Mouse (Mus musculus) midbrain, embryonic 10.5 days (tissue): ENCODE measurements at regions not wholly inside any gene's neighbourhood (a gene's known extent, or its start where the extent isn't known, plus 50 kb on each side); places are given as distances from the start of the nearest gene placed in this dataset.

Experiments used
- DNase-seq: peaks from one replicate; pipeline ENCODE4 v3.0.0-alpha.2; 2017; ENCODE audit warnings: low spot score
- H3K27ac ChIP-seq: fragments of 300-500 bp; sonication (generic); replicated peaks from 2 replicates; pipeline ENCODE4 v1.5.1; 2016; ENCODE audit warnings: mild to moderate bottlenecking
- H3K27me3 ChIP-seq: fragments of 300-500 bp; sonication (generic); 2 replicates; pipeline ENCODE4 v1.6.1; 2016; ENCODE audit warnings: low read depth, mild to moderate bottlenecking; ENCODE audit not compliant: poor library complexity, severe bottlenecking
- H3K36me3 ChIP-seq: fragments of 300-500 bp; sonication (generic); 2 replicates; pipeline ENCODE4 v1.6.1; 2016; ENCODE audit warnings: mild to moderate bottlenecking, moderate library complexity
- H3K4me1 ChIP-seq: fragments of 300-500 bp; sonication (generic); 2 replicates; pipeline ENCODE4 v1.6.1; 2016
- H3K4me3 ChIP-seq: fragments of 300-500 bp; sonication (generic); 2 replicates; pipeline ENCODE4 v1.5.1; 2016; ENCODE audit warnings: mild to moderate bottlenecking, moderate library complexity
- H3K9me3 ChIP-seq: fragments of 300-500 bp; sonication (generic); replicated peaks from 2 replicates; pipeline ENCODE4 v1.6.1; 2016; ENCODE audit warnings: mild to moderate bottlenecking
- WGBS: fragments of 180-500 bp; shearing (Covaris S2); methylation state at CpG from one replicate; pipeline ENCODE4 v1.1.7; 2016; 5-methylcytosine and 5-hydroxymethylcytosine counted together

GRCm38 (mm10) chr1:51635881-51636515 lies 157.8 kb upstream of the Nabp1 start:
- Histone ChIP-seq H3K27me3 (no peaks in the 10 kb centered on the region), H3K4me3 (no peak overlapping the region), H3K9me3 (no peaks in the 10 kb centered on the region), H3K27ac (no peak overlapping the region), H3K4me1 (peaks cover 13% of the 10 kb centered on the region), H3K36me3 (no peaks in the 10 kb centered on the region)
- no peak for DNase-seq
- WGBS: 43% methylated on average over 7 of the region's 7 CpGs

GRCm38 (mm10) chr1:51633795-51634194 lies 155.6 kb upstream of the Nabp1 start:
- no peak overlapping the region for H3K4me3 ChIP-seq
- no peak overlapping the region for H3K27ac ChIP-seq
- no peaks in the 10 kb centered on the region for H3K36me3 ChIP-seq
- 88% methylated on average over 5 of the region's 5 CpGs for WGBS
- H3K4me1 ChIP-seq: peaks cover 13% of the 10 kb centered on the region
- no peaks in the 10 kb centered on the region for H3K27me3 ChIP-seq
- DNase-seq: no peak
- no peaks in the 10 kb centered on the region for H3K9me3 ChIP-seq

GRCm38 (mm10) chr1:51632851-51633250 lies 154.6 kb upstream of the Nabp1 start:
- no peak overlapping the region for H3K4me3 ChIP-seq
- no peak overlapping the region for H3K27ac ChIP-seq
- WGBS: 80% methylated on average over 4 of the region's 4 CpGs
- H3K36me3 ChIP-seq: no peaks in the 10 kb centered on the region
- DNase-seq: no peak
- no peaks in the 10 kb centered on the region for H3K9me3 ChIP-seq
- peaks cover 20% of the 10 kb centered on the region for H3K4me1 ChIP-seq
- no peaks in the 10 kb centered on the region for H3K27me3 ChIP-seq

- H3K4me1 ChIP-seq: peaks cover 8% of the 10 kb centered on the region
- WGBS: 96% methylated on average over 1 of the region's 1 CpGs
- H3K9me3 ChIP-seq: no peaks in the 10 kb centered on the region
- no peak overlapping the region for H3K27ac ChIP-seq
- no peak for DNase-seq
- H3K36me3 ChIP-seq: no peaks in the 10 kb centered on the region
- no peak overlapping the region for H3K4me3 ChIP-seq
- peaks cover 28% of the 10 kb centered on the region; the same call in 1 of the 2 replicates for H3K27me3 ChIP-seq
Observed at GRCm38 (mm10) chr1:51629848-51630247, 151.6 kb upstream of the Nabp1 start.

GRCm38 (mm10) chr1:51628137-51628793 lies 150.0 kb upstream of the Nabp1 start:
- no peaks in the 10 kb centered on the region for H3K9me3 ChIP-seq
- H3K36me3 ChIP-seq: no peaks in the 10 kb centered on the region
- peaks cover 43% of the 10 kb centered on the region for H3K27me3 ChIP-seq
- no peak overlapping the region for H3K4me3 ChIP-seq
- peaks cover 19% of the 10 kb centered on the region for H3K4me1 ChIP-seq
- no peak overlapping the region for H3K27ac ChIP-seq
- no peak for DNase-seq
- 61% methylated on average over 5 of the region's 5 CpGs for WGBS

GRCm38 (mm10) chr1:51626303-51626702 lies 148.1 kb upstream of the Nabp1 start:
- 95% methylated on average over 9 of the region's 9 CpGs for WGBS
- Histone ChIP-seq H3K36me3 (no peaks in the 10 kb centered on the region), H3K27me3 (peaks cover 43% of the 10 kb centered on the region), H3K9me3 (no peaks in the 10 kb centered on the region), H3K27ac (no peak overlapping the region), H3K4me1 (peaks cover 38% of the 10 kb centered on the region), H3K4me3 (no peak overlapping the region)
- no peak for DNase-seq

GRCm38 (mm10) chr1:51625079-51625478 lies 146.9 kb upstream of the Nabp1 start:
- no peak overlapping the region for H3K4me3 ChIP-seq

GRCm38 (mm10) chr1:51624551-51624950 lies 146.3 kb upstream of the Nabp1 start:
- Histone ChIP-seq H3K27ac (no peak overlapping the region), H3K4me3 (no peak overlapping the region), H3K36me3 (no peaks in the 10 kb centered on the region), H3K4me1 (peaks cover 44% of the 10 kb centered on the region), H3K9me3 (no peaks in the 10 kb centered on the region), H3K27me3 (peaks cover 58% of the 10 kb centered on the region)
- DNase-seq: no peak
- WGBS: 90% methylated on average over 2 of the region's 2 CpGs

More at GRCm38 (mm10) chr1:51625079-51625478, 146.9 kb upstream of the Nabp1 start:
- H3K9me3 ChIP-seq: no peaks in the 10 kb centered on the region
- H3K27me3 ChIP-seq: peaks cover 52% of the 10 kb centered on the region
- peaks cover 44% of the 10 kb centered on the region for H3K4me1 ChIP-seq
- DNase-seq: no peak
- H3K27ac ChIP-seq: no peak overlapping the region
- H3K36me3 ChIP-seq: no peaks in the 10 kb centered on the region
- 92% methylated on average over 7 of the region's 7 CpGs for WGBS

- H3K27me3 ChIP-seq: peaks cover 73% of the 10 kb centered on the region
- no peaks in the 10 kb centered on the region for H3K36me3 ChIP-seq
- DNase-seq: no peak
- H3K9me3 ChIP-seq: no peaks in the 10 kb centered on the region
- 83% methylated on average over 3 of the region's 3 CpGs for WGBS
- peaks cover 42% of the 10 kb centered on the region for H3K4me1 ChIP-seq
- no peak overlapping the region; the same call in 1 of the 2 replicates for H3K27ac ChIP-seq
- no peak overlapping the region for H3K4me3 ChIP-seq
Observed at GRCm38 (mm10) chr1:51622986-51623385, 144.8 kb upstream of the Nabp1 start.

- Histone ChIP-seq H3K9me3 (no peaks in the 10 kb centered on the region), H3K27ac (no peak overlapping the region; the same call in 1 of the 2 replicates), H3K27me3 (peaks cover 69% of the 10 kb centered on the region), H3K36me3 (no peaks in the 10 kb centered on the region), H3K4me1 (peaks cover 46% of the 10 kb centered on the region), H3K4me3 (no peak overlapping the region)
- WGBS: 30% methylated on average over 9 of the region's 9 CpGs
- DNase-seq: peak; percentile 23
Observed at GRCm38 (mm10) chr1:51622181-51622862, 144.1 kb upstream of the Nabp1 start.

- Histone ChIP-seq H3K4me1 (peaks cover 52% of the 10 kb centered on the region), H3K4me3 (no peak overlapping the region), H3K9me3 (no peaks in the 10 kb centered on the region), H3K36me3 (no peaks in the 10 kb centered on the region), H3K27ac (no peak overlapping the region), H3K27me3 (peaks cover 67% of the 10 kb centered on the region)
- WGBS: 90% methylated on average over 6 of the region's 6 CpGs
- no peak for DNase-seq
Observed at GRCm38 (mm10) chr1:51621062-51621461, 142.8 kb upstream of the Nabp1 start.

- Histone ChIP-seq H3K36me3 (no peaks in the 10 kb centered on the region), H3K27me3 (peaks cover 44% of the 10 kb centered on the region), H3K27ac (peak overlapping the region; percentile 47), H3K9me3 (no peaks in the 10 kb centered on the region), H3K4me1 (peaks cover 35% of the 10 kb centered on the region), H3K4me3 (no peak overlapping the region)
- no peak for DNase-seq
- 51% methylated on average over 13 of the region's 13 CpGs for WGBS
Observed at GRCm38 (mm10) chr1:51617502-51618251, 139.5 kb upstream of the Nabp1 start.
